Mouse (Mus musculus) lung, adult 2 months (tissue): ENCODE data around the gene Plekhj1. TPM values are rescaled to one million over a fixed set of nuclear protein-coding genes. Genes with fewer than 3 reads are reported as not detected.
"Not testable (repeated sequence)": the region's sequence is repeated elsewhere in the genome, so short reads cannot be mapped to it uniquely, and the experiment has no call there.

Experiments
- DNase-seq: peaks from one replicate; pipeline ENCODE4 v3.0.0; 2022
- H3K4me1 ChIP-seq: fragments of 200-500 bp; 2 replicates; pipeline ENCODE4 v1.6.1; 2011; ENCODE audit warnings: low read length; ENCODE audit not compliant: control insufficient read depth, insufficient read depth
- H3K4me3 ChIP-seq: fragments of 200-500 bp; replicated peaks from 2 replicates; pipeline ENCODE3; 2011; ENCODE audit warnings: low read depth, mild to moderate bottlenecking, control low read depth, low read length; ENCODE audit errors: extremely low read depth
- CTCF ChIP-seq: fragments of 200-500 bp; IDR thresholded peaks from 2 replicates; pipeline ENCODE4 v1.5.1; 2011; ENCODE audit warnings: mild to moderate bottlenecking, low read length, control low read depth; ENCODE audit not compliant: insufficient read depth
- POLR2A ChIP-seq: fragments of 200-500 bp; IDR thresholded peaks from 2 replicates; pipeline ENCODE4 v1.6.1; 2011; ENCODE audit warnings: low read depth, mild to moderate bottlenecking, control low read depth, low read length, borderline replicate concordance; ENCODE audit errors: extremely low read depth
- WGBS: fragments of 180-500 bp; shearing (Covaris S2); methylation state at CpG from one replicate; pipeline ENCODE4 v1.1.7; 2018; 5-methylcytosine and 5-hydroxymethylcytosine counted together
- polyA plus RNA-seq: library from polyadenylated mRNA; depleted of rRNA; stranded (reverse); fragments of >200 nt; gene quantifications from 2 replicates; pipeline ENCODE4 v1.2.3, GENCODE M21; 2012

Plekhj1 gene
- polyA plus RNA-seq, 1 experiment = 51.2 TPM

DNA sequence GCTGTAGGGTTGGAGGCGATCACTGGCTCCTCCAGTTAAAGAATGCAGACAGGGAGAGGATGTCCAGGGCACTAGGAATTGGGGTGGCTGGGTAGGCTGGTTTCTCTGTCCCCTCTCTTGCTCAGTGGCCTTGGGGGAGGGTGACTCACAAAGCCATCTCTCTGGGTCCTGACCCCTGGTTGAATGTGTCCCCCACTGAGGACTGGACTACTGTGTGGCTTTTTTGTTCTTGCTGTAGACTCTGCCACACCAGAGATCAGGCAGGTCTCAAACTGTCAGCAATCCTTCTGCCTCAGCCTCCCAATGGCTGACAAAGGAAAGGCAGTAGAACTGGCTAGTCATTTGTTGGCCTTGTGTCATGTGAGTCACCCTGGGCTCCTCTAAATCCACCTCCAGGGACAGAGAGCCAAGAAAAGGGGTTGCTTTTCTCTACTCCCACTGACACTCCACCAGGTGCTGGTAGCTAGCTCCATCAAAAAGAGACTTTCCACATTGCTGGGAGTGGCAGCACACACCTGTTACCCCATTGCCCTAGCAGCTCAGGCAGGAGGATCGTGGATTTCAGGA is 40.0 kb upstream of the Plekhj1 start:
- Histone ChIP-seq H3K4me3 (no peak overlapping the region), H3K4me1 (no peaks in the 10 kb centered on the region)
- TF ChIP-seq POLR2A (no peak), CTCF (no peak)
- WGBS = 48% methylated on average over 2 of the region's 2 CpGs
- DNase-seq = no peak

DNA sequence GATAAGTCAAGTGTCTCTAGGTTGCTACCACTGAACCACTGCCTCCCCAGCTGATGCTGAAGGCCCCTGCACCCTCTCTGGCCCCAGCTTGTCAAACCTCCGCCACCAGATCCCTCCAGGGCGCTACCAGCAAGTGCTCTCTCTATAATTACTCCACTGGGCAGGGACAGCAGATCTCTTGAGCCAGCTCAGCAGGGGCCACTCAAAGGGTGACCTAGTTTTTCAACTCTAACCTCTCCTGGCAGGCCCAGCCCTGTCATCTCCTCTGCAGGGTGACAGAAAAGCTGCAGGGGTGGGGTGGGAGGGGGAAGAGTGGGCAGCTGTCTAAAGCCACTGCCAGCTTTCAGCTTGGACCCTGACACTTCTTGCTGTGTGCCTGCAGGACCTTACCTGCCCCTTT is 39.4 kb upstream of the Plekhj1 start:
- H3K4me1 ChIP-seq = no peaks in the 10 kb centered on the region
- H3K4me3 ChIP-seq = no peak overlapping the region
- TF ChIP-seq CTCF (no peak), POLR2A (no peak)
- 16% methylated on average over 2 of the region's 2 CpGs for WGBS
- DNase-seq = no peak

DNA sequence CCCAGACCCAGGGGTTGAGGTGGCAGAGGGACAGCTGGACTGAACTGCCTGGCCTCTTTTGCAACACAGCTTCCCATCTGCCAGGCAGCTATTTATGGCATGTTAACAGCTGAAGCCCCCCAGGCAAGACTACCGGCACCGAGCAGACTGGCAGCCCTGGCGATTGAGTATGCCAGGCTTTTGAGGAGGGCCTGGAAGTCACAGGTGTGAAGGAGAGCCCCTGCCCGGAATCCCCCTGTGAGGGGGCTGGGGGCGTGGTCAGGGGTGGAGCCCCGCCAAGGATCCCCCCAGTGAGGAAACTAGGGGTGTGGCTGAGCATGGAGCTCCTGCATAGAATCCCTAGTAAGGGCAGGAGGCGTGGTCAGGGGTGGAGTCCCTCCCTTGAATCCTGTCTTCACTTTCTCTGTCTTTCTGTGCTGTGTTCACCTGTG is 38.5 kb upstream of the Plekhj1 start:
- Histone ChIP-seq H3K4me1 (no peaks in the 10 kb centered on the region), H3K4me3 (no peak overlapping the region)
- no peak for TF ChIP-seq POLR2A
- TF ChIP-seq CTCF = no peak

DNA sequence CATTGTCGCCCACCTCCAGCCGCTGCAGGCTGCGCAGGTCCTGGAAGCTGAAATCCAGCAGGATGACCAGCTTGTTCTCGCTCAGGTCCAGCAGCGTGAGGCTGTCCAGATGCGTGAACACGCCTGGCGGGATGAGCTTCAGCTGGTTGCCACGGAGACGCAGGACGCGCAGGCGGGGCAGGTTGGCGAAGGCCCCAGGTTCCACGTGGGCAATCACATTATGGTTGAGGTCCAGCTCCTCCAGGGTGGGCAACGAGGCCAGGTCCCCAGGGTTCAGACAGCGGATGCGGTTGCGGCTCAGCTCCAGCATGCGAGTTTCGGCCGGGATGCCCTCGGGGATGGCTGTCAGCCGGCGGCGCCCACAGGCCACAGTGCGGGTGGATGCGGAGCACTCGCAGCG is 37.2 kb upstream of the Plekhj1 start:
- 57% methylated on average over 30 of the region's 30 CpGs for WGBS
- no peak for TF ChIP-seq POLR2A
- TF ChIP-seq CTCF = no peak
- no peak for DNase-seq
- Histone ChIP-seq H3K4me1 (no peaks in the 10 kb centered on the region; the same call in 1 of the 2 replicates), H3K4me3 (no peak overlapping the region)

More for the DNA sequence above, 38.5 kb upstream of the Plekhj1 start:
- 39% methylated on average over 7 of the region's 7 CpGs for WGBS
- DNase-seq = no peak

DNA sequence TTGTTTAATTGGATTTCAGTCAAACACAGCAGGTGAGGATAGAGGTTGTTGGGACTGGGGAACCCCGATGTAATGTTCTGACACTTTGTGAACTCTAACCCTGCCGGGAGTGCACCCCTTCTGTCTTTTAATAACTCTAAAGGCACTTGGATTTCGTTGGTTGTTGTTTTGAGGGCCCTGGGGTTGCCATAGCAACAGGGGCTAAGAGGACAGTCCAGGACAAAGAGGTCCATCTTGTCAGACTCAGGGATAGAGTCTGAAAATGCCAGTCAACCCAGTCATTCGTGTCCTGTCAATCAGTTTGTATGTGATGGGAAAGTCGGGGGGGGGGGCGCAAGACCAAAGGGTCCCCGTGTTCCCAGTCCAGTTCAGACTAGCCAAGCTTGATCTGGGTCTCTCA is 34.4 kb upstream of the Plekhj1 start:
- Histone ChIP-seq H3K4me1 (no peaks in the 10 kb centered on the region; the same call in 1 of the 2 replicates), H3K4me3 (no peak overlapping the region)
- 68% methylated on average over 7 of the region's 7 CpGs for WGBS
- DNase-seq = no peak
- TF ChIP-seq POLR2A (no peak), CTCF (no peak)

DNA sequence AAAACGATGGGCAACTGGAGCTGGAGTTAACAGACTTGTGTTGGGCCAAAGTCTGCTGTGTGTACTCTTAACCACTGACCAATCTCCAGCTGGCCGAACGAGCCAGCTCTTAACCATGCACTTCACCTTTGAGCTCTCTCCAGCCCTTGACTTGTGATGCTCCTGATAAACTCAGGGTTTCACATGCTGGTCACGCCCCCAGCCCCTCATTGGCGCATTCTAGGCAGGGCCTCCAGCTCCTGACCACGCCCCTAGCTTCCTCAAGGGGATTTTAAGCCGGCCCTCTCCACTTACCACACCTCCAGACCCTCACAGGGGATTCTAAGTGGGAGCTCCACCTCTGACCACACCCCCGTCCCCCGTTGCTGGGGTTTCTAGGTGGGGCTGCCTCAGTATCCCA is 32.7 kb upstream of the Plekhj1 start:
- peak; percentile 59 for DNase-seq
- TF ChIP-seq CTCF (no peak), POLR2A (no peak)
- Histone ChIP-seq H3K4me1 (no peaks in the 10 kb centered on the region; the same call in 1 of the 2 replicates), H3K4me3 (no peak overlapping the region)
- 9% methylated on average over 9 of the region's 9 CpGs for WGBS

DNA sequence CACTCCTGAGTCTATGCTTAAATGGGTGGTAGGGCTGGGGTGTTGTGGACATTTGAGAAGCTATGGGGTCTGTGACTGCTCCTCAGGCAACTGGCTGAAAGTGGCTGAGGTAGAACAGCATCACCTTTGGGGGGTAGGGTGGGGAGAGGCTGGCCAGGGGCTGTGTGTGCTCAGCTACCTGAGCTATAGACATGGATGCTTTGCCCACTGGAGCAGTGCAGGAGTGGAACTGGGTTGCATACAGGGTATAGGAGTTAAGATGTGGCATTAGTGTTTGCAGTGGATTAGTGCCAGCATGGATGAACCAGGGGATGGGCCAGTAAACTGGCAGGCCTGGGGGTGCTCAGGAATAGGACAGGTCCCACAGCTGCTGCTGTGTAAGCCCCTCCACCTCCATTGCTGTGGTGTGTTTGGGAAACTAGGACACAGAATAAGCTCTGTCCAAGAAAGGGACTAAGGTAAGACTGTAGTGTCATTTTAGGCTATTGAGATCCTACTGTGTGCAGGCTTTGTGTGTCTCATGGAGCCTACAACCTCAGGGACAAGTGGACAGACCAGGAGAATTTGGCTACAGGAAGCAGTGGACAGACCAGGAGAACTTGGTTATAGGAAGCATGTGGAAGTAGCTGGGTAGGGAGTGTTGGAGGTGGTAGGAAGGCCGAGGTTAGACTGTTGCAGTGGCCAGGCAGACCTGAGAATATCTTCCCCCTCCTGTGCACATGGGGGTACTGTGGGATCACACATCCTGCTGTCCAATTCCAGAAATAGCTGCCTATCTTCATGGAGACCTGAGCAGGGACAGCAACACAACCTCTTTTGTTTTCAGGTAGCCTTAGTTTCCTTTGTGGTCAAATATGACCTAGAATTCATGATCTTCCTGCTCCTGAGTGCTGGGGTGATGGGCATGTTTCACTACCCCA is 31.2 kb upstream of the Plekhj1 start:
- TF ChIP-seq CTCF (no peak), POLR2A (no peak)

DNA sequence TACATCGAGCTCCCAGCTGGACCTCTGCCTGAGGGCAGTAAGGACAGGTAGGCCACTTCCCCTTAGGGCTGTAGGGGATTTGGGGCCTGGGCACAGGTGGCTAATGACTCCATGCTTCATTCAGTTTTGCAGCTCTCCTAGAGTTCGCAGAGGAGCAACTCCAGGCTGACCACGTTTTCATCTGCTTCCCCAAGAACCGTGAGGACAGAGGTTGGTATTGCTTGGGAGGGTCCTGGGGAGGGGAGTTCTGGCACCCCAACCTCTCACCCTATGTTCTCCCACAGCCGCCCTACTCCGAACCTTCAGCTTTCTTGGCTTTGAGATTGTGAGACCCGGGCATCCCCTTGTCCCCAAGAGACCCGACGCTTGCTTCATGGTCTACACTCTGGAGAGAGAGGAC is 30.2 kb upstream of the Plekhj1 start:
- WGBS = 66% methylated on average over 7 of the region's 9 CpGs
- not testable (repeated sequence) for DNase-seq, H3K4me1 ChIP-seq, H3K4me3 ChIP-seq

More for the DNA sequence above, 31.2 kb upstream of the Plekhj1 start:
- 35% methylated on average over 1 of the region's 1 CpGs for WGBS
- Histone ChIP-seq H3K4me1 (no peaks in the 10 kb centered on the region; the same call in 1 of the 2 replicates), H3K4me3 (no peak overlapping the region)
- no peak for DNase-seq

DNA sequence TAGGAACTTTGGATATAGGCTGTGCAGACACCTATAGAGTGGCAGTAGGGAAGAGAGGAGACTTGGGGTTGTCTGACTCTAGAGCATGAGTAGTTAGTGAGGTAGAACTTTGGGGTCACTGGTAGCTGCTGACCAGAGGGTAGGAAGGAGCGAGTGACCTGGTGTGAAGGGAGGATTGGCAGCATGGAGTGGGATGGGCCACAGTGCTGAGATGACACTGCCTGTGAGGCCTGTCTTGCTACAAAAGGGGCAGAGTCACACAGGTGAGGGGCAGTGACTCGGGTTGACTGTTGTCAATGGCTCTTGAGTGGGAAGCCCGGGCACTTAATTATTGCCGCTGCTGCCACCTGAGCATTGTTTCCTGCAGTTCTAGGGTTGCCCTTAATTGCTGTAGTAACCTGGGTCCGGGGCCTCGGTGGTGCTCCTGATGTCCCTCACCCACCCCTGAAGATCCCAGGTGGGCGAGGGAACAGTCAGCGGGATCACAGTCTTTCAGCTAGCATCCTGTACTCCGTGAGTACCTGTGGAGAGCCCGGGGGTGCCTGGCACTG is 29.5 kb upstream of the Plekhj1 start:
- peak overlapping the region; percentile 52 for H3K4me3 ChIP-seq
- no peak for TF ChIP-seq CTCF
- no peak for TF ChIP-seq POLR2A
- DNase-seq = no peak
- WGBS = 51% methylated on average over 10 of the region's 10 CpGs
- no peaks in the 10 kb centered on the region; the same call in 1 of the 2 replicates for H3K4me1 ChIP-seq
